Mouse (Mus musculus) lung, adult 2 months (tissue): ENCODE results near the gene Wnk2. TPM values are rescaled to one million over a fixed set of nuclear protein-coding genes. Genes with fewer than 3 reads are reported as not detected.

Source experiments
- DNase-seq: peaks from one replicate; pipeline ENCODE4 v3.0.0; 2022
- H3K4me1 ChIP-seq: fragments of 200-500 bp; 2 replicates; pipeline ENCODE4 v1.6.1; 2011; ENCODE audit warnings: low read length; ENCODE audit not compliant: control insufficient read depth, insufficient read depth
- H3K4me3 ChIP-seq: fragments of 200-500 bp; replicated peaks from 2 replicates; pipeline ENCODE3; 2011; ENCODE audit warnings: low read depth, mild to moderate bottlenecking, control low read depth, low read length; ENCODE audit errors: extremely low read depth
- CTCF ChIP-seq: fragments of 200-500 bp; IDR thresholded peaks from 2 replicates; pipeline ENCODE4 v1.5.1; 2011; ENCODE audit warnings: mild to moderate bottlenecking, low read length, control low read depth; ENCODE audit not compliant: insufficient read depth
- POLR2A ChIP-seq: fragments of 200-500 bp; IDR thresholded peaks from 2 replicates; pipeline ENCODE4 v1.6.1; 2011; ENCODE audit warnings: low read depth, mild to moderate bottlenecking, control low read depth, low read length, borderline replicate concordance; ENCODE audit errors: extremely low read depth
- WGBS: fragments of 180-500 bp; shearing (Covaris S2); methylation state at CpG from one replicate; pipeline ENCODE4 v1.1.7; 2018; 5-methylcytosine and 5-hydroxymethylcytosine counted together
- polyA plus RNA-seq: library from polyadenylated mRNA; depleted of rRNA; stranded (reverse); fragments of >200 nt; gene quantifications from 2 replicates; pipeline ENCODE4 v1.2.3, GENCODE M21; 2012

Gene Wnk2
- polyA plus RNA-seq, 1 experiment: 4.2 TPM

GRCm38 (mm10) chr13:49180274-49180673 lies 32.5 kb upstream of the Wnk2 start:
- DNase-seq: no peak
- TF ChIP-seq POLR2A (no peak), CTCF (no peak)
- Histone ChIP-seq H3K4me1 (no peaks in the 10 kb centered on the region), H3K4me3 (no peak overlapping the region)
- WGBS: 90% methylated on average over 5 of the region's 5 CpGs

- 46% methylated on average over 19 of the region's 19 CpGs for WGBS
- peak; percentile 31 for DNase-seq
These were observed 31.2 kb upstream of the Wnk2 start for GRCm38 (mm10) chr13:49178839-49179585.

GRCm38 (mm10) chr13:49175509-49175908 lies 27.7 kb upstream of the Wnk2 start:
- H3K4me3 ChIP-seq: no peak overlapping the region
- no peak for DNase-seq
- 83% methylated on average over 10 of the region's 10 CpGs for WGBS
- H3K4me1 ChIP-seq: no peaks in the 10 kb centered on the region
- TF ChIP-seq POLR2A: no peak
- no peak for TF ChIP-seq CTCF

More at GRCm38 (mm10) chr13:49178839-49179585, 31.2 kb upstream of the Wnk2 start:
- Histone ChIP-seq H3K4me1 (no peaks in the 10 kb centered on the region), H3K4me3 (no peak overlapping the region)
- TF ChIP-seq POLR2A (no peak), CTCF (no peak)

GRCm38 (mm10) chr13:49172971-49173596 lies 25.3 kb upstream of the Wnk2 start:
- H3K4me1 ChIP-seq: no peaks in the 10 kb centered on the region
- no peak overlapping the region for H3K4me3 ChIP-seq
- peak; percentile 87 for DNase-seq
- TF ChIP-seq POLR2A (no peak), CTCF (peak; percentile 90)
- 6% methylated on average over 12 of the region's 12 CpGs for WGBS

- 95% methylated on average over 7 of the region's 7 CpGs for WGBS
- TF ChIP-seq CTCF: no peak
- no peak for TF ChIP-seq POLR2A
These were observed 24.5 kb upstream of the Wnk2 start for GRCm38 (mm10) chr13:49172335-49172734.

GRCm38 (mm10) chr13:49171729-49172128 lies 23.9 kb upstream of the Wnk2 start:
- TF ChIP-seq CTCF (no peak), POLR2A (no peak)
- no peaks in the 10 kb centered on the region for H3K4me1 ChIP-seq
- DNase-seq: no peak
- H3K4me3 ChIP-seq: no peak overlapping the region
- WGBS: 48% methylated on average over 1 of the region's 1 CpGs

More at GRCm38 (mm10) chr13:49172335-49172734, 24.5 kb upstream of the Wnk2 start:
- Histone ChIP-seq H3K4me1 (no peaks in the 10 kb centered on the region), H3K4me3 (no peak overlapping the region)
- no peak for DNase-seq

GRCm38 (mm10) chr13:49170623-49171022 lies 22.8 kb upstream of the Wnk2 start:
- WGBS: 94% methylated on average over 11 of the region's 11 CpGs
- no peaks in the 10 kb centered on the region for H3K4me1 ChIP-seq
- no peak for DNase-seq
- TF ChIP-seq CTCF (no peak), POLR2A (no peak)
- no peak overlapping the region for H3K4me3 ChIP-seq

- peak; percentile 90 for DNase-seq
- TF ChIP-seq CTCF (peak; percentile 79), POLR2A (no peak)
- 21% methylated on average over 17 of the region's 17 CpGs for WGBS
- H3K4me1 ChIP-seq: no peaks in the 10 kb centered on the region
- H3K4me3 ChIP-seq: no peak overlapping the region
These were observed 21.8 kb upstream of the Wnk2 start for GRCm38 (mm10) chr13:49169448-49170207.

GRCm38 (mm10) chr13:49167081-49167480 lies 19.3 kb upstream of the Wnk2 start:
- WGBS: 47% methylated on average over 9 of the region's 9 CpGs
- no peaks in the 10 kb centered on the region for H3K4me1 ChIP-seq
- DNase-seq: no peak
- no peak overlapping the region for H3K4me3 ChIP-seq
- no peak for TF ChIP-seq CTCF
- TF ChIP-seq POLR2A: no peak
